Comparison of ENCODE assay signal across 8 mouse cellular contexts in the genomic region with DNA sequence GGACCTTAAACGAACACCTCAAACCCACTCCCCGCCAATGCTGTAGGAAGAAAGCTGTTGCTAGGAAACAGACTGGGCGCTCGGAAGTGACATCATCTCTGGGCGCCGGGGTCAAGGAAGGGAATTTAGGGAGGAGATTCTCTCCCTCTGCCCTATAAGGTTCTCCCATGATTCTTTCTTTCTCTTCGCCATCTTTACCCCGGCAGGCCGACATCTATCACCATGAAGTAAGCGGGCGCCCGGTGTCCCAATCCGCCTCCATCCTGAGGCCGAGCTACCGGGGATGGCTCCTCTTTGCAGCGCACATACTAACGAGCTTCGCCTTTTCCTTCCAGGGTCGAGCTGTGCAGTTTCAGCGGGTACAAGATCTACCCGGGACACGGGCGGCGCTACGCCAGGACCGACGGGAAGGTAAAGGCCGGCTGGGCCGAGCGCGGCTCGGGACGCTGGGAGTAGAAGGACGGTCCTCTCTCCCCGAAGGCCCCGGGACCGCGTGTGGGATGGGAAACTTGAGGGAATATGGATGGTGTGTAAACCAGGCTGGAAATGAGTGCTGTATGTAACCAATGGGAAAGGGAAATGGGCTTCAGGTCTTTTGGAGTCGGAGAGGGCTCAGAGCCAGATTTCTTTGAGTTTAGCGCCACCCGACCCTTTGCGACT. TPM values are rescaled to one million over a fixed set of nuclear protein-coding genes. Genes with fewer than 3 reads are reported as not detected.
A peak's percentile ranks its signal among the peaks of the same experiment; 100 is the strongest.
DNase-seq lines count a peak whose midpoint lies in the region; ATAC-seq and TF ChIP-seq lines count a peak whose summit lies in the region.

Gene Rpl24, plus strand, starts transcription at position 64 of the 660 bp plus-strand sequence.

- ATAC-seq in hematopoietic stem cell, adult 5-6 weeks (replicated peaks in 1 of 2; ENCODE audit: insufficient read depth in 1 of 2, low FRiP score in 2 of 2, low TSS enrichment in 1 of 2, low read depth in 1 of 2, poor library complexity in 2 of 2, severe bottlenecking in 2 of 2) = peak; percentile 87 to 91
- peak; percentile 95 for ATAC-seq in lung, embryonic 16.5 days (ENCODE audit: low read depth)

- no peak for TF ChIP-seq RAD21 in MEL (IDR thresholded peaks at IDR 0.05; ENCODE audit: low read depth, low read length)

- peak within 1 kb of the TSS; percentile 78 for H3K4me2 ChIP-seq in lung, embryonic 16.5 days (ENCODE audit: low read depth, low read length)

- no peaks in the 10 kb centered on the region for H3K27me3 ChIP-seq in MEL (ENCODE audit: control insufficient read depth in 1 of 2, insufficient read depth in 2 of 2, low read length in 2 of 2)
- H3K27me3 ChIP-seq in cerebellum, adult 2 months (ENCODE audit: control insufficient read depth, insufficient read depth, low read length) = no peaks in the 10 kb centered on the region
- H3K27me3 ChIP-seq in lung, embryonic 16.5 days (ENCODE audit: control insufficient read depth, insufficient read depth, low read depth, low read length) = no peaks in the 10 kb centered on the region

- DNase-seq in MEL (ENCODE audit: low read depth, low spot score) = peak; percentile 95
- DNase-seq in cerebellum, adult 2 months = peak; percentile 96
- DNase-seq in forelimb bud, embryonic 11.5 days (ENCODE audit: low read depth, low spot score) = peak; percentile 95
- peak; percentile 95 for DNase-seq in layer of hippocampus, adult 9-10 months (ENCODE audit: low spot score)
- peak; percentile 85 for DNase-seq in ovary, postnatal 10 days (ENCODE audit: low spot score)
- DNase-seq in thymus, postnatal 10 days (ENCODE audit: low spot score in 2 of 2) = peak; percentile 87 to 91

- H3K4me1 ChIP-seq in MEL (ENCODE audit: control insufficient read depth in 1 of 2, insufficient read depth in 2 of 2, low read length in 2 of 2) = peaks cover 0 to 16% of the 10 kb centered on the region in 2 experiments
- H3K4me1 ChIP-seq in cerebellum, adult 2 months (ENCODE audit: control insufficient read depth, insufficient read depth, low read length) = no peaks in the 10 kb centered on the region
- peaks cover 10% of the 10 kb centered on the region for H3K4me1 ChIP-seq in lung, embryonic 16.5 days (replicated peaks; ENCODE audit: control insufficient read depth, insufficient read depth, low read length)

- peak within 1 kb of the TSS; percentile 99 for H3K4me3 ChIP-seq in MEL (ENCODE audit: control insufficient read depth in 1 of 2, insufficient read depth in 1 of 2, low read depth in 2 of 2, low read length in 2 of 2)
- peak within 1 kb of the TSS; percentile 99 for H3K4me3 ChIP-seq in cerebellum, adult 2 months (replicated peaks; ENCODE audit: insufficient read depth, low read depth, low read length)
- peak within 1 kb of the TSS; percentile 61 for H3K4me3 ChIP-seq in lung, embryonic 16.5 days (ENCODE audit: low read length)

- H3K9me3 ChIP-seq in MEL (replicated peaks; ENCODE audit: insufficient read depth, low read length) = no peaks in the 10 kb centered on the region
- H3K9me3 ChIP-seq in lung, embryonic 16.5 days (ENCODE audit: control insufficient read depth, low read length) = no peaks in the 10 kb centered on the region

- under 1% methylated on average over 42 of the region's 42 CpGs for WGBS in cerebellum, adult 2 months
- WGBS in lung, embryonic 16.5 days = under 1% methylated on average over 42 of the region's 42 CpGs

- TF ChIP-seq POLR2A in MEL (IDR thresholded peaks at IDR 0.05; ENCODE audit: control insufficient read depth in 1 of 2, insufficient read depth in 1 of 2, low read depth in 1 of 2, low read length in 2 of 2, poor library complexity in 1 of 2) = peak; percentile 52 to 88; a peak in 3 of 4 replicates
- peak; percentile 58; the same call in 1 of the 2 replicates for TF ChIP-seq POLR2A in cerebellum, adult 2 months (IDR thresholded peaks at IDR 0.05; ENCODE audit: borderline replicate concordance, insufficient read depth, low read length)

- H3K36me3 ChIP-seq in MEL (ENCODE audit: control insufficient read depth in 1 of 2, insufficient read depth in 2 of 2, low read length in 2 of 2) = peaks cover 19 to 38% of the 10 kb centered on the region in 2 experiments
- H3K36me3 ChIP-seq in lung, embryonic 16.5 days (ENCODE audit: control insufficient read depth, insufficient read depth, low read length) = peaks cover 26% of the 10 kb centered on the region

- peaks cover 27% of the 10 kb centered on the region for H3K79me2 ChIP-seq in MEL (ENCODE audit: control insufficient read depth, insufficient read depth, low read length, poor library complexity)

- no peak for TF ChIP-seq CTCF in MEL (IDR thresholded peaks at IDR 0.05 in 2 of 3, conservative IDR thresholded peaks at IDR 0.05 in 1 of 3; ENCODE audit: control insufficient read depth in 1 of 3, insufficient read depth in 1 of 3, low read depth in 2 of 3, low read length in 3 of 3, poor library complexity in 1 of 3, severe bottlenecking in 1 of 3)
- TF ChIP-seq CTCF in cerebellum, adult 2 months (IDR thresholded peaks at IDR 0.05; ENCODE audit: borderline replicate concordance, insufficient read depth, low read depth, low read length) = no peak

- H3K9ac ChIP-seq in MEL (ENCODE audit: control insufficient read depth, low read depth, low read length, poor library complexity, severe bottlenecking) = peak within 1 kb of the TSS; percentile 98
- H3K9ac ChIP-seq in lung, embryonic 16.5 days (ENCODE audit: low read length) = peak within 1 kb of the TSS; percentile 79

- no peak for TF ChIP-seq EP300 in MEL (IDR thresholded peaks at IDR 0.05; ENCODE audit: low read depth in 1 of 2, low read length in 2 of 2)

- H3K27ac ChIP-seq in MEL (ENCODE audit: control insufficient read depth, low read depth, low read length) = peak within 1 kb of the TSS; percentile 89
- H3K27ac ChIP-seq in cerebellum, adult 2 months (ENCODE audit: insufficient read depth, low read length) = peak within 1 kb of the TSS; percentile 68; the same call in 1 of the 2 replicates
- H3K27ac ChIP-seq in lung, embryonic 16.5 days (ENCODE audit: low read length) = peak within 1 kb of the TSS; percentile 70

TF ChIP-seq in MEL, 35 proteins besides CTCF, POLR2A, EP300 and RAD21:
- TF ChIP-seq NRF1 (IDR thresholded peaks at IDR 0.05; ENCODE audit: insufficient read depth, low read depth, low read length, poor library complexity, severe bottlenecking) = no peak
- peak; percentile 77 for TF ChIP-seq KAT2A (conservative IDR thresholded peaks at IDR 0.05; ENCODE audit: low read depth, low read length)
- peak; percentile 98 for TF ChIP-seq SIN3A (IDR thresholded peaks at IDR 0.05; ENCODE audit: low read length)
- peak; percentile 85 for TF ChIP-seq POLR2AphosphoS2 (IDR thresholded peaks at IDR 0.05; ENCODE audit: low read length)
- no peak for TF ChIP-seq GABPA (IDR thresholded peaks at IDR 0.05; ENCODE audit: low read depth, low read length)
- TF ChIP-seq POLR2AphosphoS5 (IDR thresholded peaks at IDR 0.05; ENCODE audit: borderline replicate concordance, low read depth, low read length) = peak; percentile 64; the same call in 1 of the 2 replicates
- peak; percentile 69 for TF ChIP-seq ZMIZ1 (IDR thresholded peaks at IDR 0.05; ENCODE audit: low read depth, low read length)
- TF ChIP-seq MYC (IDR thresholded peaks at IDR 0.05; ENCODE audit: low read depth, low read length) = peak; percentile 93
- peak; percentile 89 for TF ChIP-seq NELFE (IDR thresholded peaks at IDR 0.05; ENCODE audit: low read depth, low read length)
- no peak for TF ChIP-seq SMC3 (IDR thresholded peaks at IDR 0.05; ENCODE audit: low read depth, low read length)
- no peak for TF ChIP-seq MAFK (IDR thresholded peaks at IDR 0.05; ENCODE audit: borderline replicate concordance, low read depth, low read length)
- TF ChIP-seq HCFC1 (IDR thresholded peaks at IDR 0.05; ENCODE audit: low read depth, low read length) = peak; percentile 94
- peak; percentile 88 for TF ChIP-seq ELF1 (IDR thresholded peaks at IDR 0.05; ENCODE audit: low read depth, low read length)
- peak; percentile 70 for TF ChIP-seq MAX (IDR thresholded peaks at IDR 0.05; ENCODE audit: low read length)
- TF ChIP-seq MXI1 (IDR thresholded peaks at IDR 0.05; ENCODE audit: low read depth, low read length) = peak; percentile 91
- peak; percentile 43; the same call in 1 of the 2 replicates for TF ChIP-seq TCF12 (IDR thresholded peaks at IDR 0.05; ENCODE audit: low read depth, low read length)
- TF ChIP-seq ZKSCAN1 (IDR thresholded peaks at IDR 0.05; ENCODE audit: low read depth, low read length) = no peak
- no peak for TF ChIP-seq CHD2 (IDR thresholded peaks at IDR 0.05; ENCODE audit: low read length)
- peak; percentile 92 for TF ChIP-seq TBP (IDR thresholded peaks at IDR 0.05; ENCODE audit: low read depth, low read length)
- peak; percentile 17; the same call in 1 of the 2 replicates for TF ChIP-seq ETS1 (IDR thresholded peaks at IDR 0.05; ENCODE audit: low read depth, low read length)

RNA-seq across cellular contexts. Expression of gene Rpl24, which starts in this region (rescaled TPM):
- 1,495 and 1,552 TPM in 2 replicates for total RNA-seq in MEL (2012; rRNA removed)
- polyA plus RNA-seq in MEL (2012; ENCODE audit: insufficient read depth in 1 of 2, insufficient read length in 2 of 2, low read depth in 1 of 2, low replicate concordance in 2 of 2, missing spikeins in 1 of 2) = 100 to 1,000 TPM in 1 of 2 experiments, not detected in 1; 132 TPM
- 411 and 431 TPM in 2 replicates for polyA plus RNA-seq in cerebellum, adult 2 months (2012; rRNA removed)
- 1,524 and 1,673 TPM in 2 replicates for total RNA-seq in hematopoietic stem cell, adult 5-6 weeks (2017)
- polyA plus RNA-seq in lung, embryonic 16.5 days (2015; fragmentation: Nextera tagmentation; extraction: Ambion mirVana) = 682 and 760 TPM in 2 replicates

Comparison
In these comparisons a context has a peak if more than half of its experiments do, and no peak if none do; other contexts are left out.
1. Peak in every context shown above with its lines: DNase-seq, ATAC-seq, H3K4me3 ChIP-seq and H3K27ac ChIP-seq.